Mouse (Mus musculus): ENCODE data around the gene Olfr323.

Olfr323 gene

GRCm38 (mm10) chr11:58630401-58630800 is at the start of gene Olfr323:
Gene Olfr323, minus strand, starts transcription at chr11:58630501.
- no peak for DNase-seq (ENCODE audit: low read depth, low spot score)

- no peak for DNase-seq (ENCODE audit: low read depth, low spot score)
Measured at GRCm38 (mm10) chr11:58671825-58672224, 41.5 kb upstream of the Olfr323 start.

GRCm38 (mm10) chr11:58669252-58669651 is 39.0 kb upstream of the Olfr323 start:
- no peak for DNase-seq (ENCODE audit: low read depth, low spot score)

- no peak for DNase-seq (ENCODE audit: low read depth, low spot score)
Measured at GRCm38 (mm10) chr11:58658596-58658995, 28.3 kb upstream of the Olfr323 start, which contains the start of gene Olfr322. Gene Olfr322, plus strand, starts transcription at chr11:58658782.

- no peak for DNase-seq (ENCODE audit: low read depth, low spot score)
Measured at GRCm38 (mm10) chr11:58655151-58655550, 24.9 kb upstream of the Olfr323 start.

GRCm38 (mm10) chr11:58643350-58643749 is 13.0 kb upstream of the Olfr323 start:
- peak; percentile 21 for DNase-seq (ENCODE audit: low read depth, low spot score)

- no peak for DNase-seq (ENCODE audit: low read depth, low spot score)
Measured at GRCm38 (mm10) chr11:58641638-58642358, 11.5 kb upstream of the Olfr323 start.

- DNase-seq (ENCODE audit: low read depth, low spot score) = no peak
Measured at GRCm38 (mm10) chr11:58641057-58641456, 10.8 kb upstream of the Olfr323 start.

GRCm38 (mm10) chr11:58640272-58640867 is 10.1 kb upstream of the Olfr323 start, which contains the start of gene Trim58:
Gene Trim58, plus strand, starts transcription at chr11:58640465.
- DNase-seq (ENCODE audit: low read depth, low spot score) = no peak

- DNase-seq (ENCODE audit: low read depth, low spot score) = peak; percentile 66
Measured at GRCm38 (mm10) chr11:58638176-58638701, 7.9 kb upstream of the Olfr323 start.

GRCm38 (mm10) chr11:58636376-58636977 is 6.2 kb upstream of the Olfr323 start:
- DNase-seq (ENCODE audit: low read depth, low spot score) = peak; percentile 61

- no peak for DNase-seq (ENCODE audit: low read depth, low spot score)
Measured at GRCm38 (mm10) chr11:58634878-58635277, 4.6 kb upstream of the Olfr323 start.

- DNase-seq (ENCODE audit: low read depth, low spot score) = no peak
Measured at GRCm38 (mm10) chr11:58626146-58626545, 4.2 kb downstream of the Olfr323 start.

GRCm38 (mm10) chr11:58618793-58619192 is 11.5 kb downstream of the Olfr323 start:
- no peak for DNase-seq (ENCODE audit: low read depth, low spot score)

GRCm38 (mm10) chr11:58618369-58618768 is 11.9 kb downstream of the Olfr323 start:
- DNase-seq (ENCODE audit: low read depth, low spot score) = no peak

- no peak for DNase-seq (ENCODE audit: low read depth, low spot score)
Measured at GRCm38 (mm10) chr11:58615975-58616374, 14.3 kb downstream of the Olfr323 start, which contains the start of gene 2210407C18Rik. Gene 2210407C18Rik, minus strand, starts transcription at chr11:58616075.

GRCm38 (mm10) chr11:58614526-58614925 is 15.8 kb downstream of the Olfr323 start:
- DNase-seq (ENCODE audit: low read depth, low spot score) = no peak

- no peak for DNase-seq (ENCODE audit: low read depth, low spot score)
Measured at GRCm38 (mm10) chr11:58613359-58613758, 16.9 kb downstream of the Olfr323 start.

- no peak for DNase-seq (ENCODE audit: low read depth, low spot score)
Measured at GRCm38 (mm10) chr11:58607030-58607429, 23.3 kb downstream of the Olfr323 start.

GRCm38 (mm10) chr11:58606177-58606919 is 24.0 kb downstream of the Olfr323 start:
- no peak for DNase-seq (ENCODE audit: low read depth, low spot score)

- no peak for DNase-seq (ENCODE audit: low read depth, low spot score)
Measured at GRCm38 (mm10) chr11:58605228-58605627, 25.1 kb downstream of the Olfr323 start.

GRCm38 (mm10) chr11:58604688-58605087 is 25.6 kb downstream of the Olfr323 start:
- DNase-seq (ENCODE audit: low read depth, low spot score) = no peak

All from 3T3-L1 (cell line).